Mouse (Mus musculus): Measurements from ENCODE around the gene Glul.

Gene Glul

GRCm38 (mm10) chr1:153935844-153936380, 36.2 kb downstream of the Glul start:
- TF ChIP-seq GATA4 (IDR thresholded peaks at IDR 0.05; ENCODE audit: insufficient replicate concordance, low read length), result no peak

- TF ChIP-seq GATA4 (IDR thresholded peaks at IDR 0.05; ENCODE audit: insufficient replicate concordance, low read length), result no peak
Observed at GRCm38 (mm10) chr1:153937025-153937424, 37.3 kb downstream of the Glul start.

GRCm38 (mm10) chr1:153940986-153941385, 41.2 kb downstream of the Glul start:
- TF ChIP-seq GATA4 (IDR thresholded peaks at IDR 0.05; ENCODE audit: insufficient replicate concordance, low read length), result no peak

- TF ChIP-seq GATA4 (IDR thresholded peaks at IDR 0.05; ENCODE audit: insufficient replicate concordance, low read length), result no peak
Observed at GRCm38 (mm10) chr1:153945181-153945580, 45.4 kb downstream of the Glul start.

GRCm38 (mm10) chr1:153946971-153947370, 47.2 kb downstream of the Glul start:
- TF ChIP-seq GATA4 (IDR thresholded peaks at IDR 0.05; ENCODE audit: insufficient replicate concordance, low read length), result no peak

- TF ChIP-seq GATA4 (IDR thresholded peaks at IDR 0.05; ENCODE audit: insufficient replicate concordance, low read length), result no peak
Observed at GRCm38 (mm10) chr1:153947837-153948236, 48.1 kb downstream of the Glul start.

- TF ChIP-seq GATA4 (IDR thresholded peaks at IDR 0.05; ENCODE audit: insufficient replicate concordance, low read length), result no peak
Observed at GRCm38 (mm10) chr1:153953232-153953631, 53.5 kb downstream of the Glul start.

- TF ChIP-seq GATA4 (IDR thresholded peaks at IDR 0.05; ENCODE audit: insufficient replicate concordance, low read length), result no peak
Observed at GRCm38 (mm10) chr1:153953797-153954196, 54.1 kb downstream of the Glul start.

GRCm38 (mm10) chr1:153957850-153958249, 58.1 kb downstream of the Glul start:
- TF ChIP-seq GATA4 (IDR thresholded peaks at IDR 0.05; ENCODE audit: insufficient replicate concordance, low read length), result no peak

All from liver, adult (tissue).